Mouse (Mus musculus): ENCODE measurements around the gene Snph. TPM values are rescaled to one million over a fixed set of nuclear protein-coding genes. Genes with fewer than 3 reads are reported as not detected.
"Not testable (repeated sequence)": the region's sequence is repeated elsewhere in the genome, so short reads cannot be mapped to it uniquely, and the experiment has no call there.

The Snph gene
- polyA plus RNA-seq, 1 experiment from 2014 or later = 21.6 TPM

- Histone ChIP-seq H3K27me3 (ENCODE audit: control insufficient read depth, insufficient read depth, low read depth, low read length) (no peaks in the 10 kb centered on the region), H3K9ac (ENCODE audit: low read depth, low read length) (no peak overlapping the region), H3K9me3 (replicated peaks; ENCODE audit: control insufficient read depth, low read length, poor library complexity, severe bottlenecking) (no peaks in the 10 kb centered on the region), H3K4me3 (ENCODE audit: low read depth, low read length) (no peak overlapping the region), H3K27ac (ENCODE audit: low read length) (no peak overlapping the region), H3K36me3 (ENCODE audit: control insufficient read depth, insufficient read depth, low read length) (no peaks in the 10 kb centered on the region), H3K4me1 (ENCODE audit: control insufficient read depth, insufficient read depth, low read length) (peaks cover 22% of the 10 kb centered on the region), H3K4me2 (ENCODE audit: low read length) (no peak overlapping the region)
- ATAC-seq = no peak
- WGBS = 31% methylated on average over 2 of the region's 2 CpGs
Observed at GRCm38 (mm10) chr2:151634903-151635302, 2.5 kb upstream of the Snph start.

- no peak for ATAC-seq
- 50% methylated on average over 5 of the region's 5 CpGs for WGBS
- Histone ChIP-seq H3K27me3 (ENCODE audit: control insufficient read depth, insufficient read depth, low read depth, low read length) (no peaks in the 10 kb centered on the region), H3K4me1 (ENCODE audit: control insufficient read depth, insufficient read depth, low read length) (peaks cover 29% of the 10 kb centered on the region), H3K4me3 (ENCODE audit: low read depth, low read length) (peak overlapping the region; percentile 77), H3K36me3 (ENCODE audit: control insufficient read depth, insufficient read depth, low read length) (no peaks in the 10 kb centered on the region), H3K4me2 (ENCODE audit: low read length) (peak overlapping the region; percentile 57), H3K9ac (ENCODE audit: low read depth, low read length) (no peak overlapping the region), H3K9me3 (replicated peaks; ENCODE audit: control insufficient read depth, low read length, poor library complexity, severe bottlenecking) (no peaks in the 10 kb centered on the region), H3K27ac (ENCODE audit: low read length) (peak overlapping the region; percentile 91)
Observed at GRCm38 (mm10) chr2:151632982-151633381, 589 bp upstream of the Snph start.

DNA sequence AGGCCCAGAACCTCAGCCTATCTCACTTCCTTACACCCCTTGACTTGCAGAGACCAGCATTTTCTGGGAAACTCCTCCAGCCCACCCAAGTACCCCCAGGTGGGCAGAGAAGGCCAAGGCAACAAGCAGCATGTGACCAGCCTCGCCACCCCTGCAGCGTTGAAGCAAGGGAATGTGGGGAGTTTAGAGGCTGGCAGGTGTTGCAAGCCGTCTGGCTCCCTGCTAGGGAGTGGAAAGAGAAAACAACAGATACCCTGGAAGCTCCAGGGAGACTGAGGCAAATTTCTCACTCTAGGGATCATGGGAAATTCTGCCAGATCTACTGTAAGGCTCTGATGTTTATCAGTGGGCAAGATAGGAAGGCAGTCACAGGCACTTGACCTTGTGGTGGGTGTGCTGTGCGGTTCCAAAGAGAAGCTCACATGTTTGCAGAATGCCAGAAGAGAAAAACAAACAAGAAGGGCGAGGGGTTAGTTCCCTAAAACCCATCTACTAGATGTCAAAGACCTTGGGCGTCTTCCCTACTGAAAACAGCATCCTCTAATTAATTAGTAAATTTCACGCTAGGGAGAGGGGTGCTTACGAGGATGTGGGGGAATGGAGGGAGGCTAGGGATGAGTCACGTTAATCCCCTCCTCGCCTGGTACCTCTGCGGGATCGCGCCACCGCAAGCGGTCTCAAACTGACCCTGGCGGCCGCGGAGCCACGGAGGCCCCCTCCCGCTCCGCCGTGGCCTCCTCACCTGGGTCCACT, 811 bp downstream of the Snph start:
- peak overlapping the region; percentile 91 for H3K27ac ChIP-seq (ENCODE audit: low read length)
- H3K27me3 ChIP-seq (ENCODE audit: control insufficient read depth, insufficient read depth, low read depth, low read length) = no peaks in the 10 kb centered on the region
- no peaks in the 10 kb centered on the region for H3K36me3 ChIP-seq (ENCODE audit: control insufficient read depth, insufficient read depth, low read length)
- H3K4me3 ChIP-seq (ENCODE audit: low read depth, low read length) = peak overlapping the region; percentile 77
- 2% methylated on average over 19 of the region's 22 CpGs for WGBS
- peaks cover 29% of the 10 kb centered on the region for H3K4me1 ChIP-seq (ENCODE audit: control insufficient read depth, insufficient read depth, low read length)
- H3K9ac ChIP-seq (ENCODE audit: low read depth, low read length) = peak overlapping the region; percentile 86
- ATAC-seq = peak; percentile 4; the same call in 1 of the 2 replicates
- H3K9me3 ChIP-seq (replicated peaks; ENCODE audit: control insufficient read depth, low read length, poor library complexity, severe bottlenecking) = no peaks in the 10 kb centered on the region
- H3K4me2 ChIP-seq (ENCODE audit: low read length) = peak overlapping the region; percentile 57

GRCm38 (mm10) chr2:151629310-151629709, 3.1 kb downstream of the Snph start:
- Histone ChIP-seq H3K27ac (ENCODE audit: low read length) (no peak overlapping the region), H3K36me3 (ENCODE audit: control insufficient read depth, insufficient read depth, low read length) (0 out of 2 replicates have a peak, but pooled peaks cover under 1% of the 10 kb centered on the region), H3K4me1 (ENCODE audit: control insufficient read depth, insufficient read depth, low read length) (peaks cover 29% of the 10 kb centered on the region), H3K9me3 (replicated peaks; ENCODE audit: control insufficient read depth, low read length, poor library complexity, severe bottlenecking) (no peaks in the 10 kb centered on the region), H3K4me3 (ENCODE audit: low read depth, low read length) (no peak overlapping the region), H3K4me2 (ENCODE audit: low read length) (no peak overlapping the region), H3K27me3 (ENCODE audit: control insufficient read depth, insufficient read depth, low read depth, low read length) (no peaks in the 10 kb centered on the region), H3K9ac (ENCODE audit: low read depth, low read length) (0 out of 2 replicates have a peak overlapping the region, but pooled peaks have one; percentile 16)
- WGBS = 67% methylated on average over 7 of the region's 7 CpGs
- no peak for ATAC-seq

- Histone ChIP-seq H3K4me3 (ENCODE audit: low read depth, low read length) (no peak overlapping the region), H3K27ac (ENCODE audit: low read length) (no peak overlapping the region), H3K4me1 (ENCODE audit: control insufficient read depth, insufficient read depth, low read length) (peaks cover 25% of the 10 kb centered on the region), H3K36me3 (ENCODE audit: control insufficient read depth, insufficient read depth, low read length) (0 out of 2 replicates have a peak, but pooled peaks cover 5% of the 10 kb centered on the region), H3K9me3 (replicated peaks; ENCODE audit: control insufficient read depth, low read length, poor library complexity, severe bottlenecking) (no peaks in the 10 kb centered on the region), H3K27me3 (ENCODE audit: control insufficient read depth, insufficient read depth, low read depth, low read length) (no peaks in the 10 kb centered on the region), H3K4me2 (ENCODE audit: low read length) (no peak overlapping the region), H3K9ac (ENCODE audit: low read depth, low read length) (no peak overlapping the region)
- WGBS = 89% methylated on average over 3 of the region's 3 CpGs
- ATAC-seq = no peak
Observed at GRCm38 (mm10) chr2:151628011-151628410, 4.4 kb downstream of the Snph start.

DNA sequence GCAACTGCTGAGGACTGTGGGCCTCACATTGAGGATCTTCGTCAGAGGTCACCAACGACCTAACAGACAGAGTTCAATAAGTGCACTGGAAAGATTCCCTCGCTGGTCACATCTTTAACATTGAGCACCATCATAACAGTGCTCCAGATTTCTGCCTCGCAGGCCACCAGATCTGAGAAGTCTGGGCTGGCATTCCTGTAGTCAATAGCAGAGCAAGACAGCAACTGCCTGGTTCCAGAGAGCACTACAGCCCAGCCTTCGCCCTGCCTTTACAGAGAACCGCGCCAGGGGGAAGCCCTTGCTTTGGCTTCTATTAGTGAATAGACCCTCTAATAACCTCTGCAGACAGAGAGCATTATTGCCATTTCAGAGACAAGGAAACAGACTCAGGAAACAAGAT, 6.1 kb downstream of the Snph start:
- peaks cover 19% of the 10 kb centered on the region; the same call in 1 of the 2 replicates for H3K4me1 ChIP-seq (ENCODE audit: control insufficient read depth, insufficient read depth, low read length)
- 95% methylated on average over 7 of the region's 7 CpGs for WGBS
- 0 out of 2 replicates have a peak, but pooled peaks cover 6% of the 10 kb centered on the region for H3K36me3 ChIP-seq (ENCODE audit: control insufficient read depth, insufficient read depth, low read length)
- H3K27ac ChIP-seq (ENCODE audit: low read length) = no peak overlapping the region
- H3K27me3 ChIP-seq (ENCODE audit: control insufficient read depth, insufficient read depth, low read depth, low read length) = no peaks in the 10 kb centered on the region
- H3K9ac ChIP-seq (ENCODE audit: low read depth, low read length) = no peak overlapping the region
- no peak for ATAC-seq
- no peak overlapping the region for H3K4me3 ChIP-seq (ENCODE audit: low read depth, low read length)
- no peak overlapping the region for H3K4me2 ChIP-seq (ENCODE audit: low read length)
- no peaks in the 10 kb centered on the region for H3K9me3 ChIP-seq (replicated peaks; ENCODE audit: control insufficient read depth, low read length, poor library complexity, severe bottlenecking)

- 83% methylated on average over 3 of the region's 3 CpGs for WGBS
- no peak overlapping the region for H3K27ac ChIP-seq (ENCODE audit: low read length)
- H3K4me1 ChIP-seq (ENCODE audit: control insufficient read depth, insufficient read depth, low read length) = no peaks in the 10 kb centered on the region
- no peak overlapping the region for H3K4me2 ChIP-seq (ENCODE audit: low read length)
- no peak overlapping the region for H3K4me3 ChIP-seq (ENCODE audit: low read depth, low read length)
- ATAC-seq = no peak
- no peak overlapping the region for H3K9ac ChIP-seq (ENCODE audit: low read depth, low read length)
- no peaks in the 10 kb centered on the region for H3K9me3 ChIP-seq (replicated peaks; ENCODE audit: control insufficient read depth, low read length, poor library complexity, severe bottlenecking)
- H3K36me3 ChIP-seq (ENCODE audit: control insufficient read depth, insufficient read depth, low read length) = 0 out of 2 replicates have a peak, but pooled peaks cover 6% of the 10 kb centered on the region
- no peaks in the 10 kb centered on the region for H3K27me3 ChIP-seq (ENCODE audit: control insufficient read depth, insufficient read depth, low read depth, low read length)
Observed at GRCm38 (mm10) chr2:151623776-151624175, 8.6 kb downstream of the Snph start.

DNA sequence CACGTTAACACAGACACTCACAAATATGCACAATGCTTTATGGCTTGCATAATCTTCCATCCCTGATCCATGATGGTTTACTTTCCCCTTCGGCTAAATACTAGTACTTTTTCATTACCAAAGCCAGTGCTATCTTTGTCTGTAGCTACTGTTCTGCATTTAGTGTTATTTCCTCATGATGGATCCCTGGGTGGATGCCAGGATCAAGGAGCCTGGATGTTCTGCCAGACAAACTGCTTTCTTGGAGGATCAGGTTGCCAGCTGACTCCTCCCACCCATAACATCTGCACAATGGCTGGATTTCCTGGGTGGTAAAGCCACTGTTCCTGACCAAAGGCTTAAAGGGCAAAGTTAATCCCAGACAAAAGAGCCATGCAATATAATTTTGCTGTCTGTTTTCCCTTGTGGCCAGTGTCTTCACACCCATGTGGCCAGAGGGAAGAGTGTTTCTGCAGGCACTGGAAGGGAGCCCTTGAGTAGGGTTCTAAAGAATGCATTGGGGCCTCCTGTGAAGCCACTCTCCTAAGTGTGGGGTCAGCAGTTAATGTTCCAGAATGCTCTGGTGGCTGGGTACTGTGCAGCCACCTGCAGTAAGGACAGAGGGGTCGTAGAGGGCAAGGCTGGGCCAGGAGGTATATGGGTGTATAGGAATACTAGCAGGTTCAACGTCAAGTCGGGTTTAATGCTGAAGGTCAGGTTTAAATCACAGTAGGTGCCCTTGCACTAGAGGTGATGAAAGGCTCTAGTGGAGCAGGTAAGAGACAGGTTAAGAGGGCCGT, 15.7 kb downstream of the Snph start:
- no peak overlapping the region for H3K27ac ChIP-seq (ENCODE audit: low read length)
- H3K4me1 ChIP-seq (ENCODE audit: control insufficient read depth, insufficient read depth, low read length) = no peaks in the 10 kb centered on the region
- ATAC-seq = 0 out of 2 replicates have a peak, but pooled peaks have one; percentile 15
- H3K4me2 ChIP-seq (ENCODE audit: low read length) = no peak overlapping the region
- H3K27me3 ChIP-seq (ENCODE audit: control insufficient read depth, insufficient read depth, low read depth, low read length) = no peaks in the 10 kb centered on the region
- WGBS = 78% methylated on average over 6 of the region's 6 CpGs
- H3K4me3 ChIP-seq (ENCODE audit: low read depth, low read length) = no peak overlapping the region
- H3K9ac ChIP-seq (ENCODE audit: low read depth, low read length) = no peak overlapping the region; the same call in 1 of the 2 replicates
- no peaks in the 10 kb centered on the region for H3K36me3 ChIP-seq (ENCODE audit: control insufficient read depth, insufficient read depth, low read length)
- H3K9me3 ChIP-seq (replicated peaks; ENCODE audit: control insufficient read depth, low read length, poor library complexity, severe bottlenecking) = no peaks in the 10 kb centered on the region

DNA sequence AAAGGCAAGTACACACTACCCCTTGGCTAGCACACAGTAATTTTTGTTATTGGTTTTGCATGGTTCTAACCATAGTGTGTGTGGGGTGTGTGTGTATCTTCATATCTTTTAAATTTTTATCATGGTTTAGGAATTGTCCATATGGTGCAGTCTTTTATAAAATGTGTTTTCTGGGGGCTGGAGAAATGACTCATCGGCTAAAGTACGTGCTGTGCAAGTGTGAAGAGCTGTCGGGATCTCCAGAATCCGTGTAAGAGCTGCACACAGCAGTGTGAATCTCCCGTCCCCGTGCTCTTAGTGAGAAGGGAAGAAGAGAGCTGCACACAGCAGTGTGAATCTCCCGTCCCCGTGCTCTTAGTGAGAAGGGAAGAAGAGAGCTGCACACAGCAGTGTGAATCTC, 16.6 kb downstream of the Snph start:
- H3K36me3 ChIP-seq (ENCODE audit: control insufficient read depth, insufficient read depth, low read length); H3K9me3 ChIP-seq (replicated peaks; ENCODE audit: control insufficient read depth, low read length, poor library complexity, severe bottlenecking); H3K27ac ChIP-seq (ENCODE audit: low read length); ATAC-seq; H3K4me1 ChIP-seq (ENCODE audit: control insufficient read depth, insufficient read depth, low read length); H3K27me3 ChIP-seq (ENCODE audit: control insufficient read depth, insufficient read depth, low read depth, low read length); H3K4me3 ChIP-seq (ENCODE audit: low read depth, low read length); H3K9ac ChIP-seq (ENCODE audit: low read depth, low read length); H3K4me2 ChIP-seq (ENCODE audit: low read length): not testable (repeated sequence)
- 79% methylated on average over 6 of the region's 8 CpGs for WGBS
